Mouse (Mus musculus) stomach, postnatal 0 days (tissue): ENCODE measurements around the gene Arhgap1.

Experiments used
- CTCF ChIP-seq: IDR thresholded peaks from 2 replicates; pipeline ENCODE4 v1.5.1; 2016; ENCODE audit warnings: antibody characterized with exemption, low read depth, mild to moderate bottlenecking, moderate library complexity
- EP300 ChIP-seq: optimal IDR thresholded peaks from 2 replicates; pipeline ENCODE3; 2016; ENCODE audit warnings: antibody characterized with exemption

DNA sequence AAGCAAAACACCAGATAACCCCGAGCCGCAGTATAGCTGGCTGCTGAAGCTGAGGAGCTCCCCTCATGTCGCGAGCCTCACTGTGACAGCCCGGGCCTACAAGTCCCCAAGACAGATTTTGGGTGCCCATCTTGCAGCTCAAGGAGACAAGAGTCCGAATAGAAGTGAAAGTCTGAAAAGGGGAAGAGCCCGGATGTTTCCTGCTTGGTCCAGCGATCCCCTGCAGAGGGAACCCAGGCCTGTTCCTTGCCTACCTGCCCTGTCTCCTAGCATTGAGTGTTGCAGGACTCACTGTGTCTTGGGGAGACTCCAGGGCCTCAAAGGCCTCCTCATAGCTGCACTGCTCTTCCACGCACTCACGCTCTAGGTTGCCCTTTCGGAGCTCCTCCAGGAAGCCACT is 14.2 kb upstream of the Arhgap1 start:
- TF ChIP-seq EP300 (no peak), CTCF (no peak)
